Mouse (Mus musculus) hindbrain, embryonic 14.5 days (tissue): ENCODE results near the gene Zfp2. TPM values are rescaled to one million over a fixed set of nuclear protein-coding genes. Genes with fewer than 3 reads are reported as not detected.
A peak's percentile ranks its signal among the peaks of the same experiment; 100 is the strongest.

Experiments
- ATAC-seq: fragments of 200-750 bp; cut with Nextera tagmentation; 2 replicates; pipeline ENCODE4 v1.8.0; 2017; ENCODE audit warnings: moderate number of reproducible peaks, mild to moderate bottlenecking, moderate TSS enrichment, moderate library complexity; ENCODE audit not compliant: low FRiP score
- DNase-seq: peaks from one replicate; pipeline ENCODE4 v3.0.0-alpha.2; 2015; ENCODE audit warnings: low spot score
- H3K27ac ChIP-seq: fragments of 300-500 bp; sonication (generic); 2 replicates; pipeline ENCODE4 v1.5.1; 2014; ENCODE audit warnings: mild to moderate bottlenecking, moderate library complexity
- H3K27me3 ChIP-seq: fragments of 300-500 bp; sonication (generic); 2 replicates; pipeline ENCODE4 v1.6.1; 2014; ENCODE audit warnings: mild to moderate bottlenecking, low read length, mixed read lengths; ENCODE audit not compliant: control insufficient read depth, insufficient read depth
- H3K36me3 ChIP-seq: fragments of 300-500 bp; sonication (generic); replicated peaks from 2 replicates; pipeline ENCODE4 v1.6.1; 2014; ENCODE audit not compliant: control insufficient read depth, insufficient read depth
- H3K4me1 ChIP-seq: fragments of 300-500 bp; sonication (generic); replicated peaks from 2 replicates; pipeline ENCODE4 v1.6.1; 2014; ENCODE audit warnings: antibody characterized with exemption, low read length, mixed read lengths; ENCODE audit not compliant: control insufficient read depth, insufficient read depth
- H3K4me2 ChIP-seq: fragments of 300-500 bp; sonication (generic); replicated peaks from 2 replicates; pipeline ENCODE4 v1.6.1; 2014; ENCODE audit warnings: mild to moderate bottlenecking, moderate library complexity
- H3K4me3 ChIP-seq: fragments of 300-500 bp; sonication (generic); replicated peaks from 2 replicates; pipeline ENCODE4 v1.5.1; 2014; ENCODE audit warnings: mild to moderate bottlenecking, low read length
- H3K9ac ChIP-seq: fragments of 300-500 bp; sonication (generic); 2 replicates; pipeline ENCODE4 v1.6.1; 2014
- H3K9me3 ChIP-seq: fragments of 300-500 bp; sonication (generic); 2 replicates; pipeline ENCODE4 v1.6.1; 2016; ENCODE audit warnings: low read length; ENCODE audit not compliant: control insufficient read depth
- WGBS: fragments of 180-500 bp; shearing (Covaris S2); extraction: QIAGEN DNeasy Blood & Tissue Kit; methylation state at CpG from one replicate; pipeline ENCODE4 v1.1.7; 2014; 5-methylcytosine and 5-hydroxymethylcytosine counted together
- polyA plus RNA-seq: library from polyadenylated mRNA; unstranded; fragments of >200 nt; fragmentation: Nextera tagmentation; extraction: Ambion mirVana; gene quantifications from 2 replicates; pipeline ENCODE4 v1.2.1, GENCODE M21; 2014

The Zfp2 gene
- polyA plus RNA-seq, 1 experiment from 2014 or later, result 46.5 TPM

DNA sequence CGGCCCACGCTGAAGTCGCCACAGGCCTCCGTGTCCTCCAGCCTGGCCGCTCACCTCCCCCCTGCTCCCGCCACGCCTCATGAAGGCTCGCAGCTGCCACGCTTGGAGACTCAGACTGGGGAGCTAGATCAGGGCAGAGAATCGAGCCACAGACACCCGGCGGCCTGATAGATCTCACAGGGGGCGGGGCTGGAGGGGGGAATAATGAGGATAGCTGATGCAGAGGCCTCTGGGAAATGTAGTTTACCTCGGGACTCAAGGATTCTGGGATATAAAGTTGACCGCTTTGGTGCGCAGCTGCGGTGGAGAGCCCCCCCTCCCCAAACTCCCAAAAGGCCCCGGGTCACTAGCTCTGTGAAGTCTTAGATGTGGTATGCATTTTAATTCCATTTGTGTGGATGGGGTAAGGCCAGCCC is 15.5 kb upstream of the Zfp2 start, which contains the start of gene Zfp354b:
Gene Zfp354b, minus strand, starts transcription at position 183 of the 416 bp plus-strand sequence.
- peak within 1 kb of the TSS; percentile 73 for H3K9ac ChIP-seq
- H3K4me3 ChIP-seq, result peak within 1 kb of the TSS; percentile 55
- ATAC-seq (peak; percentile 96), DNase-seq (peak; percentile 94)
- no peaks in the 10 kb centered on the region for H3K27me3 ChIP-seq
- peak within 1 kb of the TSS; percentile 81 for H3K27ac ChIP-seq
- peak within 1 kb of the TSS; percentile 86 for H3K4me2 ChIP-seq
- no peaks in the 10 kb centered on the region for H3K9me3 ChIP-seq
- H3K4me1 ChIP-seq, result peaks cover 5% of the 10 kb centered on the region; the same call in 1 of the 2 replicates
- no peaks in the 10 kb centered on the region for H3K36me3 ChIP-seq
- under 1% methylated on average over 18 of the region's 18 CpGs for WGBS

DNA sequence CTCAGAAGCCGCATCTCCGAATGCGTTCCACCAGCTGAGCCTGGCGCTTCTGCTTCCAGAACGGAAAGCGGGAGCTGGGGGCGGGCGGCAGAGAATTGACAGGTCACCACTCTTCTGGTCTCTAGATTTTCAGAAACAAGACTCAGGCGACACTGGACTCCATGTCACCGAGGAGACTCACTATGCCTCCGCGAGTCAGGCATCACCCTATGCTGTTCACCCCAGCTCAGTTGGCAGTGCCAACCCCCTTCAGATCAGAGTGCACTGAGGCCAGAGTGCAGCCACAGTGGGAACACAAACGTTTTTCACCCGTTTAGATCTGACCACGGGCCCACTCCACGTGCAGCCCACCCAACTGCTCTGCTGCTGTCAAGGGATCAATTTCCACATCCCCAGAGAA is 15.1 kb upstream of the Zfp2 start:
- under 1% methylated on average over 16 of the region's 16 CpGs for WGBS

DNA sequence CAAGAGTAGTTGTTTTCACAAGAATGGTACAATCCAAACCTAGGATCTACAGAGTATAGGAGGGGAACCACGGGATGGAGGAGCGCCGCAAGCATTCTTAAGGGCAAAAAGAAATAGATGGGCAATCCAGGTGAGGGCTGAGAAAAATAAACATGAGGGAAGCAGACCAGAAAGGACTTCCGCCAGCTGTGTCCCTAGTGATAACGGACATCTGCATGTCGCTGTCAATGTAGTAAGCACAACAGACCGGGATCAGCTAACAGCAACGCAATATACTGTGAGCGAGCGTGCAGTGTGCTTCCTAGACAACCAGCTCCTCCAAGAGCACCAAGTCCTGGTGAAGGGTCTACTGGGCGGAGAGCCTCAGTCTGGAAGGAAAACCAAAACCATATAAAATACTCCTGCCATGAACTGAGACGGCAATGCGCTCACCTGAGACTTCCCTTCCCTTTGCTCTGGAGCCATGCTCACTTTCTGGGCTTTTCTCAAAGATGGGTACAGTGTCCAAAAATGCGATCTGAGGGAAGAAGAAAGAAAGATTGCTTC is 14.6 kb upstream of the Zfp2 start:
- Histone ChIP-seq H3K4me1 (peaks cover 5% of the 10 kb centered on the region; the same call in 1 of the 2 replicates), H3K4me2 (peak overlapping the region; percentile 86), H3K9me3 (no peaks in the 10 kb centered on the region), H3K27ac (peak overlapping the region; percentile 81), H3K36me3 (no peaks in the 10 kb centered on the region), H3K9ac (peak overlapping the region; percentile 73), H3K4me3 (peak overlapping the region; percentile 55), H3K27me3 (no peaks in the 10 kb centered on the region)
- 27% methylated on average over 14 of the region's 14 CpGs for WGBS
- peak; percentile 44 for DNase-seq
- ATAC-seq, result no peak

More for the DNA sequence above, 15.1 kb upstream of the Zfp2 start:
- peaks cover 5% of the 10 kb centered on the region; the same call in 1 of the 2 replicates for H3K4me1 ChIP-seq
- no peaks in the 10 kb centered on the region for H3K36me3 ChIP-seq
- H3K9me3 ChIP-seq, result no peaks in the 10 kb centered on the region
- H3K4me3 ChIP-seq, result peak overlapping the region; percentile 55
- no peaks in the 10 kb centered on the region for H3K27me3 ChIP-seq
- peak overlapping the region; percentile 73 for H3K9ac ChIP-seq
- ATAC-seq (peak; percentile 67), DNase-seq (peak; percentile 40)
- H3K27ac ChIP-seq, result peak overlapping the region; percentile 81
- peak overlapping the region; percentile 86 for H3K4me2 ChIP-seq

DNA sequence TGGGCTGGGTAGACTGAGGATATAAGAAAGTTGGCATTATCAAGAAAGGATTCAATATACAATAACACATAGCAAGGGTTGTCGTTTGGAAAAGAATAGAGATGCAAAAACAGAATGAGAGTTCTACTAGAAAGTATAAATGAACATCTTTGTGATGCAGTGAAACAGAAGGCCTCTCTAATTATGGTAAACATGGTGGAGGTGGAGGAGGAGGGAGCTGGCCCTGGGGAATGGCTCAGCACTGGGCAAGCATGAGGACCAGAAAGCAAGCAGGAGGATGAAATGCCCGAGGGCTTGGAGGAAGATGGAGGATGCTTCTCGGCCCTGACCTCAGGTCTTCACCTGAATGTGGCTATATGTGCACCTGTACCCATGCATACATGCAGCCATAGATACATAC is 1.5 kb downstream of the Zfp2 start:
- H3K9me3 ChIP-seq, result peaks cover 44% of the 10 kb centered on the region
- 0 out of 2 replicates have a peak overlapping the region, but pooled peaks have one; percentile 78 for H3K4me3 ChIP-seq
- DNase-seq, result no peak
- H3K27me3 ChIP-seq, result no peaks in the 10 kb centered on the region
- peak overlapping the region; percentile 50; the same call in 1 of the 2 replicates for H3K4me2 ChIP-seq
- WGBS, result 96% methylated on average over 3 of the region's 3 CpGs
- H3K27ac ChIP-seq, result no peak overlapping the region
- peaks cover 40% of the 10 kb centered on the region for H3K36me3 ChIP-seq
- ATAC-seq, result no peak
- H3K4me1 ChIP-seq, result peaks cover 6% of the 10 kb centered on the region
- no peak overlapping the region for H3K9ac ChIP-seq

DNA sequence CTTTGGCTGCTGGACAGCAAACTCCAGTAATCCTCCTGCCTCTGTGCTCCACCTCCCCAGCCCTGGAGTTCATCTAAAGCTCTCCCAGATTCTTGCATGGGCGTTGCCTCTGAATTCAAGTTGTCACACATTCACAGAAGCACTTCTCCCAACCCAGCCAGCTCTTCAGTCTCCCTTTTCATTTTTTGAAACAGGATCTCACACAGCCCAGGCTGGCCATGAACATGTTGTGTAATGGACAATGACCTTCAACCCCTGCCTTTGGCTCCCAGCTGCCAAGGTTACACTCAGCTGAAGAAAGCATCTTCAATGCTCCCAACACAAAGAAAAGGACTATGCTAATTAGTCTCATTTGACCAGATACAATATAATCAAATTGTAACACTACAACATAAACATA is 2.7 kb downstream of the Zfp2 start:
- Histone ChIP-seq H3K27ac (no peak overlapping the region), H3K4me1 (peaks cover 6% of the 10 kb centered on the region), H3K9ac (no peak overlapping the region), H3K4me2 (no peak overlapping the region), H3K27me3 (no peaks in the 10 kb centered on the region), H3K4me3 (no peak overlapping the region), H3K9me3 (peaks cover 55% of the 10 kb centered on the region), H3K36me3 (peaks cover 52% of the 10 kb centered on the region)
- WGBS, result 93% methylated on average over 1 of the region's 1 CpGs
- no peak for ATAC-seq
- no peak for DNase-seq

DNA sequence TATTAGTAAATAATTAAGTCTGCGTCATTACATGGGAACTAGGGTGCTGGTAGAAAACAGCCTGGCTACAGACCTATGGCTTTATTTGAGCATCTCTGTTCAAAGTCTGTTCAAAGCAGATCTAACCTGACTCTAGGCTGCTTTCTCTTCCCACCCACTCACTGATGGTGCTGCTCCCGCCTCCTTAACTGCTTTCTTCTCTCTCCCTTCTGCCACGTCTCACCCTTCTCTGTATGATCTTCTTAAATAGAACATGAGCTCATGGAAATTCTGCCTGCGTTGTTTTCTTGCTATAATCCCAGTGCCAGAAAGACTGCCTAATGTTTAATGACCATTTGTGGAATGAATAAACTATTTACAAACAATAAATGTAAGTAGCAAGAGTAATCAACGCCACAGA is 7.8 kb downstream of the Zfp2 start:
- Histone ChIP-seq H3K9ac (no peak overlapping the region), H3K4me2 (no peak overlapping the region), H3K4me3 (no peak overlapping the region), H3K36me3 (peaks cover 99% of the 10 kb centered on the region), H3K4me1 (no peaks in the 10 kb centered on the region), H3K27me3 (no peaks in the 10 kb centered on the region), H3K27ac (no peak overlapping the region), H3K9me3 (peaks cover 94% of the 10 kb centered on the region)
- ATAC-seq (no peak), DNase-seq (no peak)
- WGBS, result 86% methylated on average over 5 of the region's 5 CpGs

DNA sequence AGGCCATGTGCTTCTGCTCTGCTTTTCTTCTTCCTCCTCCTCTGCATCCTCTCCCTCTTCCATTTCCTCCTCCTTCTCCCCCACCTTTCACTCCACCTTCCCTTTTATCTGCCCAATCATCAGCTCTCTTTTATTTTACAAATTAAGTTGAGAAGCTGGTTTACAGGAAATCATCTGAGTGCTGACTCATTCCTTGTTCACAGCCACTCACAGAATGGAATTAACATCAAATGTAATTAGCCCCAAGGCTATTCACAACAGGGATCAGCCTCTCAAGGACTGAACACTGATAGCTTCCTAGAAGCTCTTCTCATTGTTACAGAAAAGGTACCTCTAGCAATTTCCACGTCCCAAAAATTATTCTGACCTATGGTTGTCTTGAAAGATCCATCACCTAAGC is 18.6 kb downstream of the Zfp2 start:
- Histone ChIP-seq H3K9me3 (peaks cover 82% of the 10 kb centered on the region), H3K27ac (no peak overlapping the region), H3K4me1 (no peaks in the 10 kb centered on the region), H3K4me2 (no peak overlapping the region), H3K27me3 (no peaks in the 10 kb centered on the region), H3K9ac (no peak overlapping the region), H3K36me3 (peaks cover 55% of the 10 kb centered on the region), H3K4me3 (no peak overlapping the region)
- no peak for DNase-seq
- ATAC-seq, result no peak
- WGBS, result 82% methylated on average over 1 of the region's 1 CpGs

DNA sequence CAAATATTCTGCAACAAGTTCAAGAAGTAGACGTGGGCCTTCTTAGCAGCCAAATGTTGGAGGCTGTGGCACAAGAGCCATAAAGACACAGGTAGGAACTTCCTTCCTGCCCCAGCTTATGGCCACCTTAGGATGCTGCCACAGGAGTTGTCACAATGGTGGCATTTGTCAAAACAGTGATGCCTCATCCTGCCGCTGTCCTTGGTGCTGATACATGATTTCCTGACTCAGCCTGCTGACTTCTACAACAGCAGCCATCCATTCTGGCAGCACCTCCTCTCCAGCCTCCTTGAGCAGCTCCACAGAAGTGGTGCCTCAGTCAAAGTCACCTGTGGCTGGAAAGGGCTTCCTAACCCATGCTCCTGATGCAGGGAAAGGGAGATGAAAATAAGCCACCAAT is 23.5 kb downstream of the Zfp2 start:
- no peak overlapping the region for H3K9ac ChIP-seq
- ATAC-seq (no peak), DNase-seq (no peak)
- no peaks in the 10 kb centered on the region for H3K4me1 ChIP-seq
- H3K4me2 ChIP-seq, result no peak overlapping the region
- WGBS, result 60% methylated on average over 2 of the region's 2 CpGs
- no peaks in the 10 kb centered on the region for H3K27me3 ChIP-seq
- H3K9me3 ChIP-seq, result peaks cover 35% of the 10 kb centered on the region
- no peak overlapping the region for H3K27ac ChIP-seq
- H3K4me3 ChIP-seq, result no peak overlapping the region
- H3K36me3 ChIP-seq, result 0 out of 2 replicates have a peak, but pooled peaks cover 12% of the 10 kb centered on the region

DNA sequence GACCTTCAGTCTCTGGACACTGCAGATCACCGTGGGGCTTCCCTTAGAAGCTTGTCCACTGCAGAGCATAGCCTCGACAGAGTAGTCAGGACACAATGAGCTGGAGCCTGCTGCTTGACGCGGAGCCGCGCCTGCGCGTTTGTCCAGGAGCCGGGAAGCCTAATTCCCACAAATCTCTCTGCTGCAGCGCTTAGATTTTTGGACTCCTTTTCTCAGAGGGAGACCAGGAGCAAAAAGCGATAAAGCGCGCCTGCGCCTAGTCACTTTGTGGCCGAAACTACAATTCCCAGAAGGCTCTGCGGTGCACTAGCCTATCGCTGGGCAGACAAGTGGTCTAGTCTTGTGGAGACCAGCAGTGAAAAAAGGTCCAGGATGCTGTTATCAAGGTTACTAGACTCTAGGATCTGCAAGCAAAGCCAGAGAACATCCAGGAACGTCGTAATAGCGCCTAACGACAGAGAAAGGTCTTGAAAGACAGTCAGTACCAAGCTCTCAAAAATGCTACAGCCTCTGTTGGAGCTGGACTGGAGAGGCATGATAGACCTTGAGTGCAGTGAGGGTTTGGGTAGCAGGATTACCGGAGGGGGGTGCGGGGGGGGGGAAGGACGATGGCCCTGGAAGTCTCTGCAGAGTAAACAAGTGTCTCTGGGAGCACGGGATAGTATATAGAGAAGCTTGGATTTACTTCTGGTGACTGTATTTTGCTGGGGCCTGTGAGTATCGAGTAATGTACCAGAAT is 28.4 kb downstream of the Zfp2 start, which contains the start of gene Zfp454:
Gene Zfp454, minus strand, starts transcription at position 262 of the 739 bp plus-strand sequence.
- peak; percentile 97 for DNase-seq
- Histone ChIP-seq H3K4me1 (peaks cover 8% of the 10 kb centered on the region), H3K27ac (peak within 1 kb of the TSS; percentile 76), H3K4me2 (peak within 1 kb of the TSS; percentile 79), H3K9ac (peak within 1 kb of the TSS; percentile 69), H3K9me3 (0 out of 2 replicates have a peak, but pooled peaks cover 3% of the 10 kb centered on the region), H3K36me3 (peaks cover 25% of the 10 kb centered on the region), H3K27me3 (no peaks in the 10 kb centered on the region), H3K4me3 (peak within 1 kb of the TSS; percentile 43)
- ATAC-seq, result peak; percentile 96
- WGBS, result 6% methylated on average over 26 of the region's 26 CpGs
